Mouse (Mus musculus) hindbrain, embryonic 11.5 days (tissue): Measurements from ENCODE around the gene Sfxn4. TPM values are rescaled to one million over a fixed set of nuclear protein-coding genes. Genes with fewer than 3 reads are reported as not detected.
A peak's percentile ranks its signal among the peaks of the same experiment; 100 is the strongest.

Source experiments
- ATAC-seq: fragments of 200-750 bp; cut with Nextera tagmentation; 2 replicates; pipeline ENCODE4 v1.8.0; 2017; ENCODE audit warnings: mild to moderate bottlenecking, moderate TSS enrichment, moderate library complexity; ENCODE audit not compliant: low FRiP score
- DNase-seq: peaks from one replicate; pipeline ENCODE4 v3.0.0-alpha.2; 2015; ENCODE audit warnings: low spot score
- H3K27ac ChIP-seq: fragments of 300-500 bp; sonication (generic); 2 replicates; pipeline ENCODE4 v1.5.1; 2014; ENCODE audit warnings: mild to moderate bottlenecking, low read depth, low read length
- H3K27me3 ChIP-seq: fragments of 300-500 bp; sonication (generic); 2 replicates; pipeline ENCODE4 v1.6.1; 2014; ENCODE audit warnings: mild to moderate bottlenecking, low read length, moderate library complexity, mixed read lengths; ENCODE audit not compliant: control insufficient read depth, insufficient read depth
- H3K36me3 ChIP-seq: fragments of 300-500 bp; sonication (generic); 2 replicates; pipeline ENCODE4 v1.6.1; 2014; ENCODE audit warnings: mild to moderate bottlenecking, low read length, moderate library complexity, mixed read lengths; ENCODE audit not compliant: control insufficient read depth, insufficient read depth
- H3K4me1 ChIP-seq: fragments of 300-500 bp; sonication (generic); replicated peaks from 2 replicates; pipeline ENCODE4 v1.6.1; 2014; ENCODE audit warnings: low read length, mixed read lengths; ENCODE audit not compliant: control insufficient read depth, insufficient read depth
- H3K4me2 ChIP-seq: fragments of 300-500 bp; sonication (generic); replicated peaks from 2 replicates; pipeline ENCODE4 v1.6.1; 2014; ENCODE audit warnings: mild to moderate bottlenecking, low read depth, low read length
- H3K4me3 ChIP-seq: fragments of 300-500 bp; sonication (generic); 2 replicates; pipeline ENCODE4 v1.5.1; 2014; ENCODE audit warnings: low read depth, low read length
- H3K9ac ChIP-seq: fragments of 300-500 bp; sonication (generic); 2 replicates; pipeline ENCODE4 v1.6.1; 2014; ENCODE audit warnings: low read depth, low read length
- H3K9me3 ChIP-seq: fragments of 300-500 bp; sonication (generic); 2 replicates; pipeline ENCODE4 v1.6.1; 2016; ENCODE audit warnings: low read length; ENCODE audit not compliant: control insufficient read depth
- WGBS: fragments of 180-500 bp; shearing (Covaris S2); extraction: QIAGEN DNeasy Blood & Tissue Kit; methylation state at CpG from one replicate; pipeline ENCODE4 v1.1.7; 2014; 5-methylcytosine and 5-hydroxymethylcytosine counted together
- polyA plus RNA-seq: library from polyadenylated mRNA; unstranded; fragments of >200 nt; fragmentation: Nextera tagmentation; extraction: Ambion mirVana; gene quantifications from 2 replicates; pipeline ENCODE4 v1.2.1, GENCODE M21; 2014

The Sfxn4 gene
- polyA plus RNA-seq, 1 experiment from 2014 or later = 15.4 TPM

GRCm38 (mm10) chr19:60811098-60812035 lies 49.9 kb downstream of the Sfxn4 start, which contains the start of gene Fam45a:
Gene Fam45a, plus strand, starts transcription at chr19:60811585.
- DNase-seq (peak; percentile 90), ATAC-seq (peak; percentile 100)
- H3K9ac ChIP-seq = peak within 1 kb of the TSS; percentile 80
- whole genome bisulfite sequencing = 3% methylated on average over 40 of the region's 45 CpGs
- H3K27me3 ChIP-seq = no peaks in the 10 kb centered on the region
- H3K9me3 ChIP-seq = no peaks in the 10 kb centered on the region
- peak within 1 kb of the TSS; percentile 85 for H3K4me3 ChIP-seq
- H3K27ac ChIP-seq = 0 out of 2 replicates have a peak within 1 kb of the TSS, but pooled peaks have one; percentile 24
- H3K4me2 ChIP-seq = peak within 1 kb of the TSS; percentile 64
- H3K36me3 ChIP-seq = no peaks in the 10 kb centered on the region
- no peaks in the 10 kb centered on the region for H3K4me1 ChIP-seq

DNA sequence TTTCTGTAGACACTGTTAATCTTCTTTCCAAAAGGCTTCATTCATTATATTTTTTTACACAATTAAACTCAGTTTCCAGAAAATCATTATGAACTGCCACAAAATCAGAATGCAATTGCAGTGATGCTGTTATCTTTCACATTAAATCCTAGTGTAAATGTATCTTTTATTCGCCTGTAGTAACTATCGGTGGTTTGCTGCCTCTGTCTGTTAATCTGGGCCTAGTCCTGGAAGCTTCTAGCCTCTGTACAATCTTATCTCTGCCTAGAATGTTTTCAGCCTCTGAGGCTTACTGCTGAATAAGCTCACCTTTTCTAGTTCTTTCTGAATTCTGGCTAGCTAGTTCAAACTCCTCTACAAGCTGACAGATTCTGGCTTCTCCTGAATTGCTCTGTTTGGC lies 51.4 kb downstream of the Sfxn4 start:
- DNase-seq = no peak
- no peak overlapping the region for H3K27ac ChIP-seq
- H3K9me3 ChIP-seq = no peaks in the 10 kb centered on the region
- no peaks in the 10 kb centered on the region for H3K4me1 ChIP-seq
- no peak overlapping the region for H3K9ac ChIP-seq
- no peak overlapping the region for H3K4me3 ChIP-seq
- ATAC-seq = no peak
- no peak overlapping the region for H3K4me2 ChIP-seq
- no peaks in the 10 kb centered on the region for H3K27me3 ChIP-seq
- H3K36me3 ChIP-seq = no peaks in the 10 kb centered on the region
- 96% methylated on average over 2 of the region's 2 CpGs for WGBS

GRCm38 (mm10) chr19:60804903-60805302 lies 56.4 kb downstream of the Sfxn4 start:
- ATAC-seq (no peak), DNase-seq (no peak)
- no peaks in the 10 kb centered on the region for H3K9me3 ChIP-seq
- no peak overlapping the region for H3K4me3 ChIP-seq
- H3K36me3 ChIP-seq = no peaks in the 10 kb centered on the region
- WGBS = 72% methylated on average over 2 of the region's 2 CpGs
- no peak overlapping the region for H3K4me2 ChIP-seq
- H3K4me1 ChIP-seq = no peaks in the 10 kb centered on the region
- H3K27me3 ChIP-seq = no peaks in the 10 kb centered on the region
- no peak overlapping the region for H3K27ac ChIP-seq
- H3K9ac ChIP-seq = no peak overlapping the region

- no peaks in the 10 kb centered on the region for H3K36me3 ChIP-seq
- H3K9me3 ChIP-seq = no peaks in the 10 kb centered on the region
- H3K4me1 ChIP-seq = no peaks in the 10 kb centered on the region
- no peak overlapping the region for H3K4me3 ChIP-seq
- ATAC-seq (no peak), DNase-seq (no peak)
- no peak overlapping the region for H3K9ac ChIP-seq
- no peaks in the 10 kb centered on the region for H3K27me3 ChIP-seq
- no peak overlapping the region for H3K27ac ChIP-seq
- no peak overlapping the region for H3K4me2 ChIP-seq
- 80% methylated on average over 7 of the region's 7 CpGs for WGBS
Measured at GRCm38 (mm10) chr19:60799867-60800569, 61.3 kb downstream of the Sfxn4 start.

DNA sequence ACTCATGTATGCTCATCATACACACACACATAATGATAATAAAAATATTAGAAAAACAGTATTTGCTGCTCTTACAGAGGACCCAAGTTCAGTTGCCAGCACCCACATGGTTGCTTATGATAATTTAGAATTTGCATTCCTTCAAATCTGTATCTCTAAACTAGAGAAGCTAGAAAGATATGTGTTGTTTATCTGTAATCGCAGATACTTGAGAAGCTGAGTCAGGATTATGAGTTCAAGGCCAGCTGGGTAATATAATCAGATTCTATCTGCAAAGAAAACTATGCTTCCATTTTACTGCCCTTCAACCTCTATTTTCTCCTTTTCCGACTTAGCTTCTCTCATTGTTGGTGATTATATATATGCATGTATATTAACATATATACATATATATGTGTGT lies 63.9 kb downstream of the Sfxn4 start:
- no peaks in the 10 kb centered on the region for H3K9me3 ChIP-seq
- no peak overlapping the region for H3K27ac ChIP-seq
- H3K27me3 ChIP-seq = no peaks in the 10 kb centered on the region
- H3K4me2 ChIP-seq = no peak overlapping the region
- WGBS = 86% methylated on average over 2 of the region's 2 CpGs
- no peak for DNase-seq
- no peak overlapping the region for H3K9ac ChIP-seq
- H3K4me3 ChIP-seq = no peak overlapping the region
- H3K4me1 ChIP-seq = no peaks in the 10 kb centered on the region
- H3K36me3 ChIP-seq = no peaks in the 10 kb centered on the region
- ATAC-seq = no peak

DNA sequence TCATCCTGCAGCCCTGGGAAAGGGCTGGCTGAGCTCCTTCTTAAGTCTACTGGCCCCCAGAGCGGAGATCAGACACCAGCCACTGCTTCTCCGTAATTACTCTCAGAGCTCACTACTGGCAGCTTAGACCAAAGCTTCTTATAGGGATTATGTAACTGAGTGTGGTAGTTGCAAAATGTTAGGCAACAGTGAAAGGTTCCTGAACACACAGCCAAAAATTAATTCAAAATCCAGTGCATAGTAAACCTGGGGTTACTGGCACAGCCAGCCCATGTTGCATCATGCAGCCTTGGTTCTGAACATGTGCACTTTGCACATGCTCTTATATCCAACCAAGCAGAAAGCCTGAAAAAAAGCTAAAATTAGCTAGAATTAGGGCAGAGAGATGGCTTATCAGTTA lies 66.0 kb downstream of the Sfxn4 start:
- no peak overlapping the region for H3K9ac ChIP-seq
- DNase-seq (no peak), ATAC-seq (no peak)
- 89% methylated on average over 2 of the region's 2 CpGs for WGBS
- H3K27me3 ChIP-seq = no peaks in the 10 kb centered on the region
- H3K9me3 ChIP-seq = no peaks in the 10 kb centered on the region
- H3K4me3 ChIP-seq = no peak overlapping the region
- no peak overlapping the region for H3K4me2 ChIP-seq
- no peaks in the 10 kb centered on the region for H3K4me1 ChIP-seq
- no peak overlapping the region for H3K27ac ChIP-seq
- no peaks in the 10 kb centered on the region for H3K36me3 ChIP-seq

DNA sequence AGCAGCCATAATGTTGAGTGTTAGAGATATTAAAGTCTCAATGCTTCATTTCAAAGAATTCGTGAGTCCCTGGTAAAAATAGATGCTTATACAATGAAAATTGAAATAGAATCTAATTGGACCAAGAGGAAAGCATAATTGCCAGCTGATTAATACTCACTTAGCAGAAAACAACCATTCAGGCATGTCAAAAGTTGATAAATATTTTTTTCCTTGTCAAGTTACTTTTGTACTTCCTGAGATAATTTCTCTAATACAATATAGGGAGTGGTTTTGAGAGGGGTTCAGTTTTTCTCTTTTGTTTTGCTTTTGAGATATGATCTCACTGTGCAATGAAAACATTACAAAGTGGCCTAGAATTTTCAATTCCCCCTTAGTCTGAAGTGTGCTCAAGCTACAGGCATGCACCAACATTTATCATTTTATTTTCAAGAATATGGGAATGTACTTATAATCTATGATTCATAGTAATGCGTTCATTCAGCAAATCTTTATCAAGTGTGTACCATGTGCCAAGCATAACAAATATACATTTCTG lies 68.0 kb downstream of the Sfxn4 start:
- H3K27me3 ChIP-seq = no peaks in the 10 kb centered on the region
- H3K4me2 ChIP-seq = no peak overlapping the region
- H3K36me3 ChIP-seq = no peaks in the 10 kb centered on the region
- no peak overlapping the region for H3K27ac ChIP-seq
- no peak overlapping the region for H3K4me3 ChIP-seq
- H3K4me1 ChIP-seq = no peaks in the 10 kb centered on the region
- DNase-seq (no peak), ATAC-seq (no peak)
- WGBS = 89% methylated on average over 2 of the region's 2 CpGs
- H3K9ac ChIP-seq = no peak overlapping the region
- no peaks in the 10 kb centered on the region for H3K9me3 ChIP-seq

GRCm38 (mm10) chr19:60791164-60791563 lies 70.1 kb downstream of the Sfxn4 start:
- peak overlapping the region; percentile 91 for H3K27ac ChIP-seq
- H3K4me3 ChIP-seq = peak overlapping the region; percentile 99
- no peak for DNase-seq
- H3K9me3 ChIP-seq = no peaks in the 10 kb centered on the region
- H3K4me2 ChIP-seq = peak overlapping the region; percentile 63
- H3K9ac ChIP-seq = peak overlapping the region; percentile 99
- no peaks in the 10 kb centered on the region for H3K27me3 ChIP-seq
- no peaks in the 10 kb centered on the region; the same call in 1 of the 2 replicates for H3K4me1 ChIP-seq
- H3K36me3 ChIP-seq = no peaks in the 10 kb centered on the region
- no peak for ATAC-seq
- 21% methylated on average over 9 of the region's 9 CpGs for WGBS
